Mouse (Mus musculus): ENCODE results near the gene Pik3r3.

- TF ChIP-seq EP300 (IDR thresholded peaks at IDR 0.05; ENCODE audit: low read depth) (no peak), CTCF (IDR thresholded peaks at IDR 0.05; ENCODE audit: low read depth) (no peak)
These were observed 44.3 kb upstream of the Pik3r3 start for GRCm38 (mm10) chr4:116177140-116177539.
